Mouse (Mus musculus) embryonic facial prominence, embryonic 15.5 days (tissue): ENCODE data around the gene Rad50. TPM values are rescaled to one million over a fixed set of nuclear protein-coding genes. Genes with fewer than 3 reads are reported as not detected.

Source experiments
- ATAC-seq: fragments of 200-750 bp; cut with Nextera tagmentation; 2 replicates; pipeline ENCODE4 v1.8.0; 2017; ENCODE audit warnings: low read depth, moderate TSS enrichment; ENCODE audit not compliant: insufficient number of reproducible peaks, low FRiP score, low TSS enrichment
- H3K27ac ChIP-seq: fragments of 300-500 bp; sonication (generic); replicated peaks from 2 replicates; pipeline ENCODE4 v1.5.1; 2015; ENCODE audit warnings: mild to moderate bottlenecking, inconsistent platforms
- H3K27me3 ChIP-seq: fragments of 300-500 bp; sonication (generic); 2 replicates; pipeline ENCODE4 v1.6.1; 2015; ENCODE audit warnings: inconsistent platforms
- H3K36me3 ChIP-seq: fragments of 300-500 bp; sonication (generic); 2 replicates; pipeline ENCODE4 v1.6.1; 2015; ENCODE audit warnings: mild to moderate bottlenecking, inconsistent platforms
- H3K4me1 ChIP-seq: fragments of 300-500 bp; sonication (generic); 2 replicates; pipeline ENCODE4 v1.6.1; 2015; ENCODE audit warnings: inconsistent platforms
- H3K4me2 ChIP-seq: fragments of 300-500 bp; sonication (generic); replicated peaks from 2 replicates; pipeline ENCODE4 v1.6.1; 2015; ENCODE audit warnings: mild to moderate bottlenecking, inconsistent platforms
- H3K4me3 ChIP-seq: fragments of 300-500 bp; sonication (generic); replicated peaks from 2 replicates; pipeline ENCODE4 v1.5.1; 2015; ENCODE audit warnings: mild to moderate bottlenecking, inconsistent platforms
- H3K9ac ChIP-seq: fragments of 300-500 bp; sonication (generic); 2 replicates; pipeline ENCODE4 v1.6.1; 2015; ENCODE audit warnings: inconsistent platforms
- H3K9me3 ChIP-seq: fragments of 300-500 bp; sonication (generic); replicated peaks from 2 replicates; pipeline ENCODE4 v1.6.1; 2016; ENCODE audit warnings: inconsistent platforms
- WGBS: fragments of 180-500 bp; shearing (Covaris S2); methylation state at CpG from one replicate; pipeline ENCODE4 v1.1.7; 2015; 5-methylcytosine and 5-hydroxymethylcytosine counted together
- polyA plus RNA-seq: library from polyadenylated mRNA; unstranded; fragments of >200 nt; fragmentation: Nextera tagmentation; extraction: Ambion mirVana; gene quantifications from 2 replicates; pipeline ENCODE4 v1.2.1, GENCODE M21; 2015

The Rad50 gene
- polyA plus RNA-seq, 1 experiment from 2014 or later = 28.8 TPM

GRCm38 (mm10) chr11:53734970-53735681 is 28.0 kb upstream of the Rad50 start:
- no peaks in the 10 kb centered on the region for H3K4me1 ChIP-seq
- H3K4me2 ChIP-seq = no peak overlapping the region
- no peak for ATAC-seq
- H3K27me3 ChIP-seq = no peaks in the 10 kb centered on the region
- WGBS = 63% methylated on average over 18 of the region's 18 CpGs
- no peak overlapping the region for H3K9ac ChIP-seq
- no peaks in the 10 kb centered on the region for H3K9me3 ChIP-seq
- H3K4me3 ChIP-seq = no peak overlapping the region
- H3K36me3 ChIP-seq = no peaks in the 10 kb centered on the region
- H3K27ac ChIP-seq = no peak overlapping the region

- no peak overlapping the region for H3K4me3 ChIP-seq
- H3K27me3 ChIP-seq = no peaks in the 10 kb centered on the region
- ATAC-seq = no peak
- H3K9ac ChIP-seq = no peak overlapping the region
- 77% methylated on average over 2 of the region's 2 CpGs for WGBS
- no peak overlapping the region for H3K4me2 ChIP-seq
- no peaks in the 10 kb centered on the region for H3K9me3 ChIP-seq
- H3K27ac ChIP-seq = no peak overlapping the region
- no peaks in the 10 kb centered on the region for H3K36me3 ChIP-seq
- H3K4me1 ChIP-seq = no peaks in the 10 kb centered on the region
Observed at GRCm38 (mm10) chr11:53734431-53734830, 27.3 kb upstream of the Rad50 start.

- Histone ChIP-seq H3K9ac (no peak overlapping the region), H3K27me3 (no peaks in the 10 kb centered on the region), H3K27ac (no peak overlapping the region), H3K4me1 (no peaks in the 10 kb centered on the region), H3K4me2 (no peak overlapping the region), H3K4me3 (no peak overlapping the region), H3K36me3 (no peaks in the 10 kb centered on the region), H3K9me3 (no peaks in the 10 kb centered on the region)
- no peak for ATAC-seq
- 85% methylated on average over 7 of the region's 7 CpGs for WGBS
Observed at GRCm38 (mm10) chr11:53733824-53734223, 26.7 kb upstream of the Rad50 start.

GRCm38 (mm10) chr11:53732244-53732643 is 25.1 kb upstream of the Rad50 start:
- WGBS = 87% methylated on average over 8 of the region's 8 CpGs
- no peaks in the 10 kb centered on the region for H3K27me3 ChIP-seq

GRCm38 (mm10) chr11:53731457-53731856 is 24.3 kb upstream of the Rad50 start:
- H3K4me1 ChIP-seq = no peaks in the 10 kb centered on the region
- no peaks in the 10 kb centered on the region for H3K27me3 ChIP-seq
- WGBS = 89% methylated on average over 7 of the region's 7 CpGs

More at GRCm38 (mm10) chr11:53732244-53732643, 25.1 kb upstream of the Rad50 start:
- no peak overlapping the region for H3K4me3 ChIP-seq
- no peaks in the 10 kb centered on the region for H3K36me3 ChIP-seq
- no peak overlapping the region for H3K4me2 ChIP-seq
- no peaks in the 10 kb centered on the region for H3K4me1 ChIP-seq
- no peak overlapping the region for H3K27ac ChIP-seq
- no peaks in the 10 kb centered on the region for H3K9me3 ChIP-seq
- H3K9ac ChIP-seq = no peak overlapping the region
- ATAC-seq = no peak

GRCm38 (mm10) chr11:53720715-53721114 is 13.6 kb upstream of the Rad50 start, which contains the start of gene Il5:
Gene Il5, plus strand, starts transcription at chr11:53720794.
- 76% methylated on average over 6 of the region's 6 CpGs for WGBS
- Histone ChIP-seq H3K9ac (no peak within 1 kb of the TSS), H3K4me2 (no peak within 1 kb of the TSS), H3K4me1 (no peaks in the 10 kb centered on the region), H3K9me3 (no peaks in the 10 kb centered on the region), H3K36me3 (no peaks in the 10 kb centered on the region), H3K27me3 (no peaks in the 10 kb centered on the region), H3K4me3 (no peak within 1 kb of the TSS), H3K27ac (no peak within 1 kb of the TSS)
- no peak for ATAC-seq

More at GRCm38 (mm10) chr11:53731457-53731856, 24.3 kb upstream of the Rad50 start:
- ATAC-seq = no peak
- no peaks in the 10 kb centered on the region for H3K9me3 ChIP-seq
- H3K9ac ChIP-seq = no peak overlapping the region
- H3K4me3 ChIP-seq = no peak overlapping the region
- H3K36me3 ChIP-seq = no peaks in the 10 kb centered on the region
- H3K4me2 ChIP-seq = no peak overlapping the region
- no peak overlapping the region for H3K27ac ChIP-seq

GRCm38 (mm10) chr11:53719701-53720100 is 12.6 kb upstream of the Rad50 start:
- Histone ChIP-seq H3K27ac (no peak overlapping the region), H3K27me3 (no peaks in the 10 kb centered on the region), H3K9me3 (no peaks in the 10 kb centered on the region), H3K4me2 (no peak overlapping the region), H3K4me3 (no peak overlapping the region), H3K4me1 (no peaks in the 10 kb centered on the region), H3K9ac (no peak overlapping the region), H3K36me3 (no peaks in the 10 kb centered on the region)
- no peak for ATAC-seq
- 81% methylated on average over 1 of the region's 1 CpGs for WGBS

- Histone ChIP-seq H3K9me3 (no peaks in the 10 kb centered on the region), H3K36me3 (no peaks in the 10 kb centered on the region; the same call in 1 of the 2 replicates), H3K27me3 (no peaks in the 10 kb centered on the region), H3K9ac (no peak overlapping the region), H3K4me2 (peak overlapping the region; percentile 89), H3K4me1 (0 out of 2 replicates have a peak, but pooled peaks cover 3% of the 10 kb centered on the region), H3K27ac (peak overlapping the region; percentile 89), H3K4me3 (peak overlapping the region; percentile 88)
- 83% methylated on average over 3 of the region's 3 CpGs for WGBS
- no peak for ATAC-seq
Observed at GRCm38 (mm10) chr11:53707718-53708009, 545 bp upstream of the Rad50 start.

GRCm38 (mm10) chr11:53706236-53706933 is 734 bp downstream of the Rad50 start:
- H3K4me1 ChIP-seq = 0 out of 2 replicates have a peak, but pooled peaks cover 3% of the 10 kb centered on the region
- H3K27me3 ChIP-seq = no peaks in the 10 kb centered on the region
- H3K36me3 ChIP-seq = peaks cover 4% of the 10 kb centered on the region
- ATAC-seq = peak; percentile 74
- H3K9ac ChIP-seq = peak overlapping the region; percentile 70
- H3K4me2 ChIP-seq = peak overlapping the region; percentile 89
- 6% methylated on average over 29 of the region's 29 CpGs for WGBS
- H3K4me3 ChIP-seq = peak overlapping the region; percentile 88
- no peaks in the 10 kb centered on the region for H3K9me3 ChIP-seq
- peak overlapping the region; percentile 89 for H3K27ac ChIP-seq

- H3K9me3 ChIP-seq = no peaks in the 10 kb centered on the region
- no peak overlapping the region for H3K4me3 ChIP-seq
- no peak overlapping the region for H3K9ac ChIP-seq
- WGBS = 87% methylated on average over 4 of the region's 4 CpGs
- no peak for ATAC-seq
- H3K27ac ChIP-seq = no peak overlapping the region
- H3K27me3 ChIP-seq = no peaks in the 10 kb centered on the region
- H3K4me2 ChIP-seq = no peak overlapping the region
- no peaks in the 10 kb centered on the region for H3K4me1 ChIP-seq
- H3K36me3 ChIP-seq = peaks cover 58% of the 10 kb centered on the region
Observed at GRCm38 (mm10) chr11:53699351-53699750, 7.8 kb downstream of the Rad50 start.

GRCm38 (mm10) chr11:53698521-53698920 is 8.6 kb downstream of the Rad50 start:
- 89% methylated on average over 2 of the region's 2 CpGs for WGBS
- H3K9ac ChIP-seq = no peak overlapping the region
- H3K27ac ChIP-seq = no peak overlapping the region
- H3K9me3 ChIP-seq = no peaks in the 10 kb centered on the region
- H3K27me3 ChIP-seq = no peaks in the 10 kb centered on the region
- no peak for ATAC-seq
- no peak overlapping the region for H3K4me3 ChIP-seq
- peaks cover 58% of the 10 kb centered on the region for H3K36me3 ChIP-seq
- H3K4me2 ChIP-seq = no peak overlapping the region
- no peaks in the 10 kb centered on the region for H3K4me1 ChIP-seq
